Mouse (Mus musculus) embryo, embryonic 11 days (tissue): ENCODE results near the gene Fezf1.

Experiments
- DNase-seq: peaks from one replicate; pipeline ENCODE4 v3.0.0-alpha.2; 2015

The Fezf1 gene

GRCm38 (mm10) chr6:23248313-23249052, at the start of gene Fezf1:
Gene Fezf1, minus strand, starts transcription at chr6:23248362.
- DNase-seq: peak; percentile 53

- DNase-seq: no peak
These were observed 46.5 kb upstream of the Fezf1 start for GRCm38 (mm10) chr6:23294685-23295084.

DNA sequence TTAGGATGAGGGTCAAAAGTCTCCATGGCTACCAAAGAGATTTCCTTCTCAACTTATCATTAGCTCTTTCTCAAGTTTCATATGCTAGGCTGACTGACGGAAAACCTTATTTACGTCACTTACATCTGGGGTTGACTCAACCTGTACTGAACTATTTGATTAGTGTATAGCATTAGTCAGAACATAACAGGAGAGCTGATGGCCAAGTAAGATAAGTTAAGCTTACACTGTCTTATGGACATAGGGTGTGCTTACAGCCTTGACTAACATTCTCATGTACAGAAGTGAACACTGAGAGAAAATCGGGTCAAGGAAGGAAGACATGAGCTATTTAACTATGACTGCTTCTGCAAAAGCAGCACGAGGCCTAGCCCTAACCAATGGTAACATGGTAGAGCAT, 40.6 kb upstream of the Fezf1 start:
- DNase-seq: no peak

DNA sequence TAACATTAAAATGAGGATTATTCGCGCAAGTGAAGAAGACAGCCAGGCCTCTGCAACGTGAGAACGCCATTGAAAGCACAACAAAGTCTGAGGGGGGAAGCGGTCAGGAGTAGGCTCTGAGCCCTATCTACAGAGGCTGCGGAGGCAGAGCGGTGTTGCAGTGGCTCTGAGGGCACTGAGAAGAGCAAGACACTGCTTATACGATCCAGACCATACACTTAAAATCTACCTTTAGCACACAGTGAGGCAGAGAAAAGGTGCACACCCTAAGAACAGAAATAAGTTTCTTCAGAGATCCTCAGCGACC, 33.3 kb upstream of the Fezf1 start:
- no peak for DNase-seq

- DNase-seq: peak; percentile 39
These were observed 32.8 kb upstream of the Fezf1 start for GRCm38 (mm10) chr6:23280811-23281513.

DNA sequence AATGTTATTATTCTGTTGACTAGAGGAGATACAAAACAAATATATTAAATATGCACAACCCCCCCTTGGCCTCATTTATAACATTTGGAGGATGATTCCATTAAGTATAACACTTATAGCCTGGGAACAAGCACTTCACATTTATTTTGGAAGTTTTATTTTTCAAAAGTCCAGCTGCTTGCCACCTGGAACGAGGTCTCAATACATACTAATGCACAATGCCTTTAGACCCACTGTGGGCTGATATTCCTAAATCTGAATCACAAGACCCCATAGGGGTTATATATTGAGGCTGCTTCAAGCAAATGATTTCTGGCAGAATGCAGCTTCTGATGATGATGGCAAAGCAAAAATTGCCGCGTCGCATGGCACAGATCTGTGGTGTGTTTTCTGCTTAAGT, 25.3 kb upstream of the Fezf1 start:
- no peak for DNase-seq

GRCm38 (mm10) chr6:23272979-23273378, 24.8 kb upstream of the Fezf1 start:
- peak; percentile 79 for DNase-seq

- DNase-seq: no peak
These were observed 24.4 kb upstream of the Fezf1 start for GRCm38 (mm10) chr6:23272542-23272941.

- no peak for DNase-seq
These were observed 12.5 kb upstream of the Fezf1 start for GRCm38 (mm10) chr6:23260738-23261050.

- DNase-seq: no peak
These were observed 12.0 kb upstream of the Fezf1 start for GRCm38 (mm10) chr6:23260016-23260737.

- DNase-seq: no peak
These were observed 9.8 kb upstream of the Fezf1 start for GRCm38 (mm10) chr6:23257981-23258380.

GRCm38 (mm10) chr6:23255161-23255560, 7.0 kb upstream of the Fezf1 start:
- no peak for DNase-seq

DNA sequence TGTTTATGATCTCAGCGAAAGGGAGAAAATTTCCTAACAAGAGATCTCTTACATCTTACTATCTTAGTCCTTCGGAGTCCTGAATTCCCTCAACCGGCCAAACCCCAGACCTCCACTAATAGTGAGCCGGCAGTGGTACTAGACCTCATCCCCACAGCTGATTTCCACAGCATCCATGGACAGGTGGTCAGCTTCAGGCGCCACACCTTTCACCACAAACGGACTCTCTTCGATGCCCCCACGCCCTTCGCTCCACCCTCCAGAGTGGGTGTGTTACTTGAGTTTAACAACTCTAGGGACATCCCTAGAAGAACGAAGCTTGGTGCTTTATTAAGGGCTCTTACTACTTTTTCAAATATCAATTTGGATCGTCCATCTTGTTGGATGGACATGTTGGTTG, 6.5 kb upstream of the Fezf1 start:
- DNase-seq: peak; percentile 41

DNA sequence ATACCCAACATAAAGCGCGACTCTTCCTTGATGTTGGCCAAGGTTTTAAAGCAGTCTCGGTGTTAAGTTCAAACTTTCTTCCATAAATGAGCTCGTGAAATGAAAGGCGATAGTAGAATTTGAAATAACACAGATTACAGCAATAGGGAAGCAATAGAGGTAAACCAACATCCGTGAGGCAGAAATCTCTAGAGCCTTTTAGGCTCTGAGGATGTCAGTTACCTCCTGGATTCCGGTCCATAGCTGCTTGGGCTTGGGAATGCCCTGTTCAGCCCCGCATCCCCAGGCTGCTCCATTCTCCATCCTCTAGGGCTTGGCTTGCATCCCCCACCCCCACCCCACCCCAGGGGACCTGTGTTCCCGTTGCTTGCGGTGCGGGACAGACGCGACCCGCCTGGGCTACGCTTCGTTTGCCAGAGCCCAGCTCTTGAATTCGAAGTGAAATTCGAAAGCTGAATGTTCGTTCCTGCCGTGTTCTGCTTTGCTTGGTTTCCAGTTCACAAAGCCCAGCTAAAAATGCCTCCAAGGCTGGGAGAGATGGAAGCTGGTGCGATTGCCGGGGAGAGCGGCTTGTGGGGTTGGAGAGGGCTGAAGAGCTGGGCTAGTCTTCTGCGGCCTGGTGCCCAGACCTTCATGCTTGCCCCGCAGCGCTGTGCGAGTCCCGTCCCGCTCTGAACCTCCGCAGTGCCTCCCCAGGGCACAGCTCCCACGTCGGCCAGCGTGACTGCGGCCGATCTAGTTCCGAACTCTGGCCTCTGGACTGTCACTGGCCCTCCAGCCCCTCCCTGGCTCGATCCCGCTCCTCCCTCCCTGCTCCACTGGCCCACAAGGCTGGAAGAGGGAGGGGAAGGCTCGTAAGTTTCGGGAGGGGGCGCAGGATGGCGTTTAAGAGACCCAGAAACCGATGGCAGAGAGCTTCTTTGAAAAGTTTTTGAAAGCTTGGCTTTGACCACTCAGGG, 5.5 kb upstream of the Fezf1 start:
- peak; percentile 65 for DNase-seq

DNA sequence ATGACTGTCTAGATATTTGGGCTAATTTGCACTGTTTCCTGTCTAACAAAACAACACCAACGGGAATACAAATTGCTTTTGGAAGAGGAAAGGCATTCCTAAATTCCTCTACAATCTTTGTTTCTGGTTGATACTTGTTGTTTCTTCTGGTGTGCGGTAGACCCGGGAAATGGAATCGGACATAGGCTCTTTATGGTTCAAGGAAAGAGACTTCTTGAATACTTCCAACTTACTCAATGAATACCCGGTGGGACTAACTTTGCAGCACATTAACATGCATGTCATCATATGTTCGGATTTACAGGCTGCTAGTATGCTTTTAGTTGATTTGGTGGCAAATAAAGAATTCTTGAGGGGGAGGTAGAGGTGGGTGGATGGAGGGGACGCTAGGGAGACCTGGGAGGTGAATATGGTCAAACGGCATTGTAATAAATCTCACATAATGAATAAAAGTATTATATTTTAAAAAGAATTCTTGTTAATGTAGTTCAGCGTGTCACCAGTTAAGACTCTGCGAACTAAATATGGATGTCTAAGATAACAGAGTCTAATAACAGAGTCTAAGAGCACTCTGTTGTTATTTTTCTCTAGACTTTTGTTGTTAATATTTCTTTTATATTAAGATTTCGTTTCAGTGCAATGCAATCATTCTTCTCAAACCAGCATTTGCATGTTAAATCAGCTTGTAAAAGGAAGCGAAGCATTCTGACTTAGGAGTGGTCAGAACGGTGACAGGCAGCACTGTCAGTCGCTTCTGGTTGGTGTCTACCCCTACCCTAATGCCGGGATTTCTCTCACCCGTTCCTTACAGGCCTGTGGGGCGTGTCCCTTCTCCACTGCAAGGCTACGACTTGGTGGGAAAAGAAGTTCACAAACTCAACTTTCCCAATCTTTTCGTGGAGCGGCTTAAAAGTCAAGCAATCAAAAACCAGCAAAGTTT, 4.3 kb upstream of the Fezf1 start:
- peak; percentile 57 for DNase-seq

- no peak for DNase-seq
These were observed 3.3 kb upstream of the Fezf1 start for GRCm38 (mm10) chr6:23251431-23251830.

DNA sequence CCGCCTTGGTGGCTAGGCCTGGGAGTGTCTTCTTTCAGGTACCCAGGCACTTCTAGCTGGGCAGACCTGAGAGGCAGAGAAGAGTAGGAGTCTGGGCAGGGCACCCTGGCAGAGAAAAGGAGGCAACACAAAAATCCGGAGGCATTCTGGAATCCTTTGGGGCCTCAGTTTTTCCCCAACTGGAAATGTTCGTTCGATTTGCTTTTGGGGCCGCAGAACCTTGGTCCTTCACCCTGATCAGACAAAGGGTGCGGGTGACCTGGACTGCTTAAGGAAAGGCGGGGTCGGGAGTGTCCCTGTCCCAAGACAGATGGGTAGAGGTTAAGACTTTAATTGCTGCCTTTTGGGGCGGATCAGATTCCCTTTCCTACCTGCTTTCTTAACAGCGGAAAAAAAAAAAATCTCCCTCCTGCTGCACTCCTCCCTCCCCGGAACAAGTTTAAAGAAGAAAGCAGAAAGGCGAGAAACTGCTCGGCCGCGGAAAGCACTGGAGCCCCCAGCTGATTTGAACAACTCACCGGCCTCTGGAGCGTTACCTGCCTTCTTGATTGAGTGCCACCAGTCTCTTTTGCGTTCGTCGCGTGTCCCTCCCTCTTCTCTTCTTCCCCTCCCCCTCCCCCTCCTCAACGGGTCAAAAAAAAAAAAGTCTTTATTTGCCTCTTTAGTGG, 2.3 kb upstream of the Fezf1 start:
- peak; percentile 39 for DNase-seq

DNA sequence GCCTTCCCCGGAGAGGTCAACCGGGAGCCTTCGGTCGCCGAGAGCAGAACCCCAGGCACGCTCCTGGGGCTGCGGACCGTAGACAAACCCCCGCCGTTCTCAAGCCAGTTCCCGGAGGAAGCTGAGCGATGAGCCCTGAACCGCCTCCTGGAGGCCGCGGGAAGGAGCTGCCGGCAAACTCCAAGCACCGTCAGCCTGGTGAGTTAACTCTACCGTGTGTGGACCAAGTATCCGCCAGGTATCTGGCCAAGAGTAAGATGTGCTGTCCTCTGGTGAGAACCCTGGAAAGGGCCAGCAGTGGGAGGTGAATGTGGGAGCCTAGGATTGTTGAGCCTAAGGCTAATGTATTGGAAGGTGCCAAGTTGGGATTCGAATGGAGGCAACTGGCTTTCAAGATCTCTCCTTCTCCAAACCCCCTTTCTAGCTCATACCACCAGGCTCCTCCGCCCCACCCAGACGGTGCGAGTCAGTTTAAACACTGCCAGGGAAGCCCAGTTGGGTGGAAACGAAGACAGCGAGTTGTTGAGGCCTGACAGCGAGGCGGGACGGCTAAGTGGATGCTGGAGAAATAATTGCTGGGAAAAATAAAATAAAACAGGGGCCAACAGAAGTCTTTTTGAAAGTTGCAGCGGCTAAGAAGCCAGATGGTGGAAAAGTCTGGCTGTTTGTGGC, 1.6 kb upstream of the Fezf1 start:
- DNase-seq: peak; percentile 76

GRCm38 (mm10) chr6:23249053-23249401, 865 bp upstream of the Fezf1 start:
- DNase-seq: peak; percentile 50

DNA sequence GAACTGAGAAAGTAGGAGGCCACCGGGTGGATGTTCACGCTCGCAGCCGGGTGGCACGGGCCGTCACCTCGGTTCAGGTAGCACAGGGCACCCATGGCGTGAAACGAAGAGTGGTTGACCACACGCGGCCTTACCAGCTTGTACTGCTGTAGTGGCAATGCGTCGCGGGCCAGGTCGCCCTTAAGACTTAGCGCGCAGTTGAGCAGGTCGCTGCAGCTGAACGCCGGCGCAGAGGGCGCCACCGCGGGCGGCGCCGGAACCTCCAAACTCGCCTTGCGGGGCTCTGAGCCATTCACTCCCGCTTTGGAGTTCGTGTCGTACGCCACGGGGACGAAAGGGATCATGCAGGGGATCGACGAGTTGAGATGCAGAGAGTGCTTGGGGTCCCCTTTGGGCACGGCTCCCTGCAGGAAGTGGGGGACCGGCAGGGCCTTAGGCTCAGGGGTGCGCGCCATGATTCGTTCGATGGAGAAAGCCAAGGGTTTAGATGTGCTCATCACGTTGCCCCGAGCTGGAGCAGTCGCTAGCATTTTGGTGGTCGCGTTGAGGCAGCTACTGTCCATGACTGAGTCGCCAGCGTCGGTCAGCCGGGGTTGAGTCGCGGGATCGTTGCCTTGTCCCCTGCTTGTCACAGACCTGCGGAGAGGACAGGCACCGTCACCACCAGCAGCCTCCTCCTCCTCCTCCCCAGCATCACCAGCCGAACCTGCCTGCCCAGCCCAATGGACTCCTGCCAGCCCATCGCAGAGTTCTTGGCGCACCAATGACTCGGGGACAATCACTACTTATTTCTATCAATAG, 450 bp downstream of the Fezf1 start:
- no peak for DNase-seq
